Mouse (Mus musculus) limb, embryonic 11.5 days (tissue): ENCODE measurements around the gene Tle3. TPM values are rescaled to one million over a fixed set of nuclear protein-coding genes. Genes with fewer than 3 reads are reported as not detected.

Experiments used
- ATAC-seq: fragments of 200-750 bp; cut with Nextera tagmentation; 2 replicates; pipeline ENCODE4 v1.8.0; 2017; ENCODE audit warnings: low read depth; ENCODE audit not compliant: insufficient number of reproducible peaks, low FRiP score, low TSS enrichment
- DNase-seq: peaks from one replicate; pipeline ENCODE4 v3.0.0-alpha.2; 2015; ENCODE audit warnings: low spot score
- H3K27ac ChIP-seq: fragments of 300-500 bp; sonication (generic); replicated peaks from 2 replicates; pipeline ENCODE4 v1.5.1; 2014; ENCODE audit warnings: low read depth, mild to moderate bottlenecking, low read length
- H3K27me3 ChIP-seq: fragments of 300-500 bp; sonication (generic); 2 replicates; pipeline ENCODE4 v1.6.1; 2014; ENCODE audit warnings: mild to moderate bottlenecking, low read length, mixed read lengths; ENCODE audit not compliant: control insufficient read depth, insufficient read depth
- H3K36me3 ChIP-seq: fragments of 300-500 bp; sonication (generic); 2 replicates; pipeline ENCODE4 v1.6.1; 2014; ENCODE audit warnings: mild to moderate bottlenecking, low read length, moderate library complexity, mixed read lengths; ENCODE audit not compliant: control insufficient read depth, insufficient read depth
- H3K4me1 ChIP-seq: fragments of 300-500 bp; sonication (generic); 2 replicates; pipeline ENCODE4 v1.6.1; 2014; ENCODE audit warnings: low read length, mixed read lengths; ENCODE audit not compliant: control insufficient read depth, insufficient read depth
- H3K4me2 ChIP-seq: fragments of 300-500 bp; sonication (generic); 2 replicates; pipeline ENCODE4 v1.6.1; 2014; ENCODE audit warnings: low read depth, mild to moderate bottlenecking, moderate library complexity; ENCODE audit not compliant: severe bottlenecking
- H3K4me3 ChIP-seq: fragments of 300-500 bp; sonication (generic); 2 replicates; pipeline ENCODE4 v1.5.1; 2014; ENCODE audit warnings: low read depth, low read length
- H3K9ac ChIP-seq: fragments of 300-500 bp; sonication (generic); 2 replicates; pipeline ENCODE4 v1.6.1; 2014; ENCODE audit warnings: mild to moderate bottlenecking, low read length
- H3K9me3 ChIP-seq: fragments of 300-500 bp; sonication (generic); 2 replicates; pipeline ENCODE4 v1.6.1; 2016; ENCODE audit warnings: low read length; ENCODE audit not compliant: control insufficient read depth
- WGBS: fragments of 180-500 bp; shearing (Covaris S2); extraction: QIAGEN DNeasy Blood & Tissue Kit; methylation state at CpG from one replicate; pipeline ENCODE4 v1.1.7; 2014; 5-methylcytosine and 5-hydroxymethylcytosine counted together
- polyA plus RNA-seq: library from polyadenylated mRNA; unstranded; fragments of >200 nt; fragmentation: Nextera tagmentation; extraction: Ambion mirVana; gene quantifications from 2 replicates; pipeline ENCODE4 v1.2.1, GENCODE M21; 2014

The Tle3 gene
- polyA plus RNA-seq, 1 experiment from 2014 or later, result 42.8 TPM

GRCm38 (mm10) chr9:61375802-61376561, 3.8 kb downstream of the Tle3 start:
- peak overlapping the region; percentile 17; the same call in 1 of the 2 replicates for H3K4me3 ChIP-seq
- no peak overlapping the region for H3K27ac ChIP-seq
- peaks cover 60% of the 10 kb centered on the region for H3K4me1 ChIP-seq

GRCm38 (mm10) chr9:61376650-61377049, 4.5 kb downstream of the Tle3 start:
- ATAC-seq (no peak), DNase-seq (no peak)
- WGBS, result 53% methylated on average over 3 of the region's 3 CpGs
- no peaks in the 10 kb centered on the region for H3K27me3 ChIP-seq
- H3K9me3 ChIP-seq, result no peaks in the 10 kb centered on the region
- no peak overlapping the region for H3K9ac ChIP-seq
- H3K4me1 ChIP-seq, result peaks cover 58% of the 10 kb centered on the region
- H3K4me3 ChIP-seq, result peak overlapping the region; percentile 17; the same call in 1 of the 2 replicates
- peaks cover 4% of the 10 kb centered on the region for H3K36me3 ChIP-seq
- peak overlapping the region; percentile 88 for H3K4me2 ChIP-seq
- H3K27ac ChIP-seq, result no peak overlapping the region

More at GRCm38 (mm10) chr9:61375802-61376561, 3.8 kb downstream of the Tle3 start:
- DNase-seq (no peak), ATAC-seq (no peak)
- Histone ChIP-seq H3K9ac (no peak overlapping the region; the same call in 1 of the 2 replicates), H3K4me2 (peak overlapping the region; percentile 88), H3K27me3 (no peaks in the 10 kb centered on the region), H3K9me3 (no peaks in the 10 kb centered on the region), H3K36me3 (peaks cover 4% of the 10 kb centered on the region)
- 42% methylated on average over 11 of the region's 11 CpGs for WGBS

DNA sequence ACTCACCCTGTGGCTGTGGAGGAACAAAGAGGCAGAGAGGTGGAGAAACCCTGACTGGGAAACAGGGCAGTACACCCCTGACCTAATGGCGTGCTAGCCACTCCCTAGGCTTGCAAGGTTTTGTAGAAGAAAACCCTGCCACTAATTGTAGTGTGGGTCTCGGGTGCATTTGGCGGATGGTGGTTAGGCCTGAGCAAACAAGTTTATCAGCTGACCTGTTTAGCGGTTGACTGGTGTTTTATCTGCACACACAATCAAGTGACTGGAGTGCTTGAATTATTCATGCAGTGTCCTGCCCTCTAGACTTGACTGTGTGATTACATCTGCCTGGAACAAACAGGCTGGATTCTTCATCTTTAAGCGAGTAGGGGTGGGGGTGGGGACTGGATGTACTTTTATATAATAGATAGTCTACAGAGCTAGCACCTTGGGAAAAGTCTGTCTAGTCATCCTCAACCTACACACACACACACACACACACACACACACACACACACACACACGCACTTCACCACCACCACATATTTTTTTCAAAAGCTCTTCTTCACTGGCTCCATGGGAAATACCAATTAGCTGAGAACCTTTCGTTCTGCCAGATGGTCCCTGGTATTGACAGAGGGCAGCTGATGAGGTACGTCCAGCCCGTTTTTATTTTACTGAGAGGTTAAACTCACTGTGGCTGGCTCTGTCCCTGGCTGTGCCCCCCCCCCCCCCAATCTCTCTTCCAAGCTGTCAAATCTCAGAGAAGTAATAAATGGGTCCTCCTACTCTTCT, 5.7 kb downstream of the Tle3 start:
- peaks cover 62% of the 10 kb centered on the region for H3K4me1 ChIP-seq
- no peak overlapping the region for H3K9ac ChIP-seq
- H3K27ac ChIP-seq, result no peak overlapping the region
- DNase-seq (no peak), ATAC-seq (no peak)
- H3K9me3 ChIP-seq, result no peaks in the 10 kb centered on the region
- H3K36me3 ChIP-seq, result peaks cover 10% of the 10 kb centered on the region
- H3K4me3 ChIP-seq, result no peak overlapping the region
- peak overlapping the region; percentile 88; the same call in 1 of the 2 replicates for H3K4me2 ChIP-seq
- 27% methylated on average over 9 of the region's 9 CpGs for WGBS
- no peaks in the 10 kb centered on the region; the same call in 1 of the 2 replicates for H3K27me3 ChIP-seq

DNA sequence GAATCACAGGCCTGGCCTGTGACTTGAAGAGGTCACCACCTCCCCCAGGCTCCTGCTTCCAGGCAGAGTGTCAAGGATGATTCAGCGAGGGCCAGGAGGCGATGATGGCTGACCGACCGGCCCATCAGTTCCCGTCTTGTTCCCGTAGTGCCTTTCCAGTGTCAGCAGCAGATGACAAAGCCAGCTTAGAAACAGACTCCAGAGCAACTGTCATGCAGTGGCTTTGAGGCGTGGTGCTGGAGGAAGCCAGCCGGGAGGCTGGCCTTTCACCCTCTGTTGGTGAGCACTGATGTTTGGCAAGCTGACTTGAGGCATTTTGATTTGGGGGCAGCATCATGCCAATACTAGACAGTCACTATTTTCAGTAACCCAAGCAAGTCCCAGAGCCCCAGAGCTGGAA, 6.3 kb downstream of the Tle3 start:
- peaks cover 10% of the 10 kb centered on the region for H3K36me3 ChIP-seq
- DNase-seq (no peak), ATAC-seq (no peak)
- H3K27me3 ChIP-seq, result no peaks in the 10 kb centered on the region; the same call in 1 of the 2 replicates
- H3K9ac ChIP-seq, result no peak overlapping the region
- no peak overlapping the region for H3K4me3 ChIP-seq
- H3K4me1 ChIP-seq, result peaks cover 68% of the 10 kb centered on the region
- H3K4me2 ChIP-seq, result no peak overlapping the region
- WGBS, result 23% methylated on average over 8 of the region's 8 CpGs
- H3K27ac ChIP-seq, result no peak overlapping the region
- no peaks in the 10 kb centered on the region for H3K9me3 ChIP-seq

- H3K27me3 ChIP-seq, result no peaks in the 10 kb centered on the region; the same call in 1 of the 2 replicates
- WGBS, result 51% methylated on average over 11 of the region's 11 CpGs
- no peak overlapping the region for H3K27ac ChIP-seq
- H3K9ac ChIP-seq, result no peak overlapping the region
- no peak for DNase-seq
- H3K36me3 ChIP-seq, result peaks cover 10% of the 10 kb centered on the region
- peaks cover 74% of the 10 kb centered on the region for H3K4me1 ChIP-seq
- no peak overlapping the region for H3K4me2 ChIP-seq
- no peak overlapping the region for H3K4me3 ChIP-seq
- H3K9me3 ChIP-seq, result no peaks in the 10 kb centered on the region
- ATAC-seq, result no peak
Observed at GRCm38 (mm10) chr9:61379016-61379634, 7.0 kb downstream of the Tle3 start.

DNA sequence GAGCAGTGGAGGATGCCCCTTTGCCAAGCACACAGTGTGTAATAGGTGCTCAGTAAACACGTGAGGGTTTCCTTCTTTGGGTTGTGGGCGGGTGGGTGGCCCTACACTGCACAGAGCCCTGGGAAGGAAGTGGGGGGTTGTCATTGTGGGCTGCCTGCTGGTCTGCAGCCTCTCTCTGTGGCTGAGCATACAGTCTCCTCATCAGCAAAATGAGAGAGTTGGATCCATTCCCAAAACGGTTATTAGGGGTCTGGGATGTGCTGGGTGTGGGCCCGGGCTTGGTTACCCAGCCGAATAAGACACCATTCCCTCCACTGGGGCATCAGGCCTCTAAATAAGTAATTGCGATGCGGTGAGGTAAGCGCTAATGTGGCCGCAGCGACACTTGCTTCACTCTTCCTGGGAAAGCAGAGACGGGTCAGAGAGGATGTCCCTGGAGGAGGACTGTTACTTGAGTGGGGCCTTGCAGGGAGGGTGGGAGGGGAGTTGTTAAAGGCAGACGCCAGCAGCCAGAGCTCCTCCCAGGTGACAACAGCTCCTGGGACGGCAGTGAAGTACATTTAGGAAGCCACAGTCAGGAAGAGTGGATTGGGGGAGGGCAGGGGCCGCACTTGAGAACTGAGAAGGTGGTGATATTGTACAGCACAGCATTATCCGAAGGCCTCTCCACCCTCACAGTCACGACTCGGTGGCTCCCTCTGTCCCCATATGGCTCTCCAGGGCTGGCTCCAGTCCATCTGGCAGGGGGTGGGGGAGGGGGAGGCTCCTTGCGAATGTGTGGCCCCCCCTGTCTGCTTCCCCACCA, 8.3 kb downstream of the Tle3 start:
- Histone ChIP-seq H3K4me1 (peaks cover 83% of the 10 kb centered on the region), H3K27ac (no peak overlapping the region), H3K4me2 (no peak overlapping the region), H3K9me3 (no peaks in the 10 kb centered on the region), H3K36me3 (peaks cover 10% of the 10 kb centered on the region), H3K9ac (no peak overlapping the region), H3K27me3 (no peaks in the 10 kb centered on the region; the same call in 1 of the 2 replicates), H3K4me3 (no peak overlapping the region)
- DNase-seq (no peak), ATAC-seq (no peak)
- 30% methylated on average over 18 of the region's 18 CpGs for WGBS

GRCm38 (mm10) chr9:61381063-61381408, 8.9 kb downstream of the Tle3 start:
- Histone ChIP-seq H3K4me3 (no peak overlapping the region), H3K27ac (no peak overlapping the region), H3K36me3 (peaks cover 10% of the 10 kb centered on the region), H3K9ac (no peak overlapping the region), H3K4me1 (peaks cover 83% of the 10 kb centered on the region), H3K4me2 (no peak overlapping the region), H3K27me3 (no peaks in the 10 kb centered on the region; the same call in 1 of the 2 replicates), H3K9me3 (no peaks in the 10 kb centered on the region)
- 67% methylated on average over 2 of the region's 2 CpGs for WGBS
- DNase-seq (no peak), ATAC-seq (no peak)
